Mouse (Mus musculus): ENCODE results near the gene Pgpep1l.

GRCm38 (mm10) chr7:68233619-68234223, 30.3 kb downstream of the Pgpep1l start:
- TF ChIP-seq POLR2A (IDR thresholded peaks at IDR 0.05; ENCODE audit: extremely low read depth, insufficient read depth, low read length) (no peak), CTCF (IDR thresholded peaks at IDR 0.05; ENCODE audit: extremely low read depth, insufficient read depth, low read length) (no peak)

Data from cortical plate, adult 2 months (tissue).